Mouse (Mus musculus): ENCODE measurements around the gene Cdk6.
"Not testable (repeated sequence)": the region's sequence is repeated elsewhere in the genome, so short reads cannot be mapped to it uniquely, and the experiment has no call there.

Gene Cdk6

DNA sequence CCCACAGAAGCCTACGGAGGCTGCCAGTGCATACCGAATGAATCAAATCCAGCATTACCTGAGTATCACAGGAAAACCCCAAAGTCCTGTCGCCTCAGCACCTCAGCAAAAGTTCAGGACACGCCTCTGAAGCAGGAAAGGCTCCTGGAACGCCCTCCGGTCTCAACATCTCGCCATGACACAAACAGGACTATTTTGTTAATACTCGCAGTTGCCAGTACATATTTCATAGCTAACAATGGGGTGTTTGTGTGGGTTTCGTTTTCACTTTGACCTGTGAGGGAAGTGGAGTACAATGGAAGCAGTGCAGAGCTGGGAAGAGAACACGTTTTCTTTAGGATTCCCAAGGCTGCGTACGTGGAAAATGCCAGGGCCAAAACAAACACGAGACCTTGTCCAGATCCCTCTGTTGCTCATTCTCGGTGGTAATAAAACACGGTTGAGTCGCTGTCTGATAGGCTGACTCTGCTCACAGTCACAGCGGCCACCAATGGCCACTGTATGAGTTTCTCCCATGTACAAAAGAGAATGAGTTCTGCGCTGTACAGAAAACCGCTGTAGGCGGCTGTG, 91.9 kb downstream of the Cdk6 start:
- DNase-seq (ENCODE audit: low read depth, low spot score): not testable (repeated sequence)

DNA sequence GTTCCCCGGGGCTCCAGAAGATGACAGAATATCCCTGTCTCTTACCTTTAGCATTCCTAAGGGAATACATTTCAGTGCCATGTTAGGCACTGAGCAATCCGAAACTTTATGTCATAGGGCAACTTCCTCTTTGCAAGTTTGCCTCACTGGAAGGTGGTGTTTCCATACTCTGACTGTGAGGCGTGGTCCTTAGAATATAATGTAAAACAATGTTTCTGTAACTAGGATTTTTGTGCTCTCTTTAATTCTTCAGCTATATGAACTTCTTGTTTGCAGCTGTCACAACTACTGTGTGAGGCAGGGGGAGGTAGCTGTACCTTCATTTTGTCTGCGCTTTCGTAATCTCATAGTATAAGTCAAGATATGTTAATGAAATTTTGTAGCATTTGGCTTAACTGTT, 92.8 kb downstream of the Cdk6 start:
- DNase-seq (ENCODE audit: low read depth, low spot score): not testable (repeated sequence)

DNA sequence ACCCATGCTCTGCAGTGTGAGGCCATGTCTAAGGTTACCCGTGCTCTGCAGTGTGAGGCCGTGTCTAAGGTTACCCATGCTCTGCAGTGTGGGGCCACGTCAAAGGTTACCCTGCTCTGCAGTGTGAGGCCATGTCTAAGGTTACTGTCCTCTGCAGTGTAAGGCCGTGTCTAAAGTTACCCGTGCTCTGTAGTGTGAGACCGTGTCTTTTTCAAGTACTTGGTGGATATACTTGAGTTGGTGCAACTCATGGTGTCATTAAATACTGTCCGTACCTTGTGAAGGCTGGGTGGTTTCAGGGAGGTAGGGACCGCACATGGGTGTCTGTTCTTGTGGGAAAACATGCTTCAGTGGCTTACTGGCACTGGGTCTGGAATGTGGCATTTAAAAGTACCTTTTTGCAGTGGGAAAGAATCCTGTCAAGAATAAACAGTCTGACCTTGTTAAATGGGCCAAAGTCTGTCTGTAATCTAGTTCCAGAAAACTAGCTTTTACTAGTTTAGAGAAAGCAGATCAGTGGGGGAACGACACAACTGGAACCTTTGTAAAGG, 97.2 kb downstream of the Cdk6 start:
- DNase-seq (ENCODE audit: low read depth, low spot score): not testable (repeated sequence)

DNA sequence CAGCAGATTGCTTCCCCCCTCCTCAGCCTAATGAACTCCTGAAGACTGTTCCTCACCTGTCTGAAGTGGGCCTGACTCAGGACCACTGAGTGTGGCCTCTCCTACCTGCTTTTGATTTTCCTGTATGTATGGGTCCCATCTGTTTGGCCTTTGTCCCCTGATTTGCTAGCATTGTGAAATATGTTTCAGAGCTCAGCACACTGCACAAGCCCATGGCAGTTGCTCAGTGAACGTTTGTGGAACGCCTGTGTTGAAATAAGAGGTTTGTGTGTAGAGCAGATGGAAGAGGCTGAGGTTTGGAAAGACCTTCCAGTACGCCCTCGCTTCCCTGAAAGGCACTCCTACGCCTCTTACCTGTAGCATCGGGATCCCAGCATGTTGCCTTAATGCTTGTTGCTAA, 98.1 kb downstream of the Cdk6 start:
- not testable (repeated sequence) for DNase-seq (ENCODE audit: low read depth, low spot score)

DNA sequence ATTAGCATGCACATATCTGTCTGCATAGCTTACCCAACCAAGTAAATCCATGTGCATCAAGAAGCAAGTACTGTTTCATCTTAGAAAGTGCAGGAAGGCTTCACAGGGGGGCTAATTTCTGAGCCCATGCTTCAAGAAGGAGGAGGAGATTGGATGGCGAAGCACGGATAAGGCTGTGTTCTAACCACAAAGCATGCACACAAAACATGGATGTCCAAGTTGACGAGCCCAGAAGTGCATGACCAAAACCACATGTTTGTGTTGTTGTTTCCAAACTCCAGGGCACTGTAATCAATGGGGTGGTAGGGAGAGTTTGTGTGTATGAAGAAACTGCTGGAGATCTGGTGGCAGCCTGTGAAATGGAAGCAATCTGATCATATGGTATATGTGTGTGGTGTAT, 101.2 kb downstream of the Cdk6 start:
- DNase-seq (ENCODE audit: low read depth, low spot score): not testable (repeated sequence)

DNA sequence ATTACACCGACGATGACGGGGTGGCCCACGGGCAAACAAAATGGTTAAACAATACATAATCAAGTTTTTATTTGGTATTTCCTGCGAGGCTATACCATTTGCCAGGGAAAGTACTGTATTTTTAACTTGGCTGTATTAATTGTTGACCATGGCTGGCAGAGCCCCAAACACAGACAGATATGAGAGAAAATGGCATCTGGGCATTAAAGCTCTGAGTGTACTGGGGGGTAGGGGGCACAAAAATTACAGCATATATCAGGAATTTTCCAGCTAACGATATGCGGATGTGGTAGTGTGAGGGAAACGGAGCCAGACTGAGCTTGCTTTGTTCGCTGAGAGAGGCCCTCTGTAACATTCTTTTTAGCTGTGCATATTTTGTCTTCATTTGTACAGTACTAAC, 109.9 kb downstream of the Cdk6 start:
- DNase-seq (ENCODE audit: low read depth, low spot score): not testable (repeated sequence)

DNA sequence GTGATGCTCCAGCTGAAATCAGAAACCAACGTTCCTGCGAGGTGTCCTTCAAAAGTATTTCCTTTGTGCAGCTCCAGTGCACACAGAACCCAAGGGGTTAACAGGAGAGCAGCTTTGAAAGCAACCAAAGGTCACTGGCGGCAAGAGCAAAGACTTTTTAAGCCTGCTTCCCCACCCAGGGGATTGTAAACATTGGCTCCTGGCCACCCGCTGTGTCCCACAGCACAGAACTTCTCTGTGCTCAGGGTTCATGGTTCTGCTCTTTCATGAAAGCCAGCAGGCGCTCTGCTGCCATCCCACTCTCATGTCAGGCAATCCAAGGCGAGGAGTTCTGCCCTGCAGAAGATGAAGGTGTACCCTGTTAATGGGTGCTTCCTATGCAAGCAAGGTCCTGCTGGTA, 112.7 kb downstream of the Cdk6 start:
- DNase-seq (ENCODE audit: low read depth, low spot score): not testable (repeated sequence)

DNA sequence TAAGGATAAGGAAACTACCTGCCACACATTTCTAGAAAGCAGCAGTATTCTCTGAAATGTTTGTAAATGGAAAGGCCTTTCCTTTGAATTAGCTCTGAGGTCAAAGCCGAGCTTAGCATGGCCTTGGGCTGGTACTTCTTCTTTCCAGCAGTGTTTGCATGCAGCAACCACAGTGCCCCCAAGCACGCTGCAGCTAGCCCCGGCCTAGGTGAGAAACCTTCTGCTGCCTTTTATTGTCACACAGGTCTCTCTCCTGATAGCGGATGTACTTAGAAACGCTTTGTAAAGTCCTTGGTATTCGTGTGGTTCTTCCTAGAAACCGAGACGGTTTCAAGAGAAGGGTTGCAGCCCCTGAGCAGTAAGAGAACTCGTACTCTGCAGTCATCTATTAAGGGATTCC, 119.6 kb downstream of the Cdk6 start:
- DNase-seq (ENCODE audit: low read depth, low spot score): no peak

DNA sequence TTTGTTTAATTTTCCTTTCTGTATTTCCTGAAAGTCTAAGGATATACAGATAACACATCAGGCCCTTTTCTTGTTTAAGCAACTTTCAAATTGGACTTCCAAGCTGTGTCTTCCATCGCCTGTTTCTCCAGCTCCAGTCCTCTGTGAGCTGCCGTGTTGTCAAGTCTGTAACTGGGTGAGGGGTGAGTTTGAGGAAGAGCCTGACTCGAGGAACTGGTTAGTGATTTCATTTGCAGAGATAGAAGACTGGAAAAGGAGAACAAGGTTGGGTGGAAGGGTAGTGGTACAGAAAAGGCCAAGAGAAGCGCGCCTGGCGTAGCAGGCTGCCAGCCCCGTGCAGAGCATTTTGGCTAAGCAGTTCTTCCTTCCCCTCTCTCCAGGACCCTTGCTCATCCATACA, 120.1 kb downstream of the Cdk6 start:
- DNase-seq (ENCODE audit: low read depth, low spot score): no peak

DNA sequence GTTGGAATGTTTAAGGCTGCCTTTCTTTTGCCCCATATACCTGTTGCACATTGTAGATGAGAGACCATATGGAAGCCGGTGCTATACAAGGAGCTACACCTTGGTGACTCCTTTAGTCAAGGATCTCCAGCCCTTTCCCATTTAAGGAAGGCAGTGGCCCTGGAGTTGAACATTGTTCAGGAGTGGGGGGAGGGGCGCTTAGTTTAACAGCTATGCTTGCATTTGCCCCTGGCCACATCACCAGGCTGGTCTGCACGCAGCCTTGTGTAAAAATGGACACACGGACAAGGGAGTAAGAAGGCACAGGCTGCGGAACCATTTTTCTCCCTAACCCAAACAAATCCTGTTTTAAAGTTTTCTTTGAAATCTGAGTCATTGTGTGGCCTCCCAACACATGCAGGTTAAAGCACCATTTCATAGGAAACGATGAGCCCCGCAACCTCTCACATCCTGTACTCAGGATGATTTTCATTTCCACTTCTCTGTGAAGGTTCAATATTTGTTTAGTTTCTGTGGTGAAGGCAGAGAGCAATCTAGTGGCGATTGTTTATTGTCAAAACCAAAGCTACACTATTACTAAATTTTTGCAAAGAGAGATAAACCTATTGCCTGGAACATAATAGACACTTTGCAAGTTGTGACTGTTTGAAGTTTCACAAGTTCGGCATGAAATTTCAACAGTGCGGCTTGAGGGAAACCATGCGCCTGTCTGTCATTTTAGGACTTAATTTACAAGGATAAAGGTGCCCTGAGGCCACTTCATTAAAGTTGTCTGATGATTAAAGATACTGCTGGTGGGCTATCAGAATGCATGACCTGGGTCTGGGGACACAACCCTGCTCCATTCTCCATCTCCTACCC, 121.8 kb downstream of the Cdk6 start:
- DNase-seq (ENCODE audit: low read depth, low spot score): no peak

DNA sequence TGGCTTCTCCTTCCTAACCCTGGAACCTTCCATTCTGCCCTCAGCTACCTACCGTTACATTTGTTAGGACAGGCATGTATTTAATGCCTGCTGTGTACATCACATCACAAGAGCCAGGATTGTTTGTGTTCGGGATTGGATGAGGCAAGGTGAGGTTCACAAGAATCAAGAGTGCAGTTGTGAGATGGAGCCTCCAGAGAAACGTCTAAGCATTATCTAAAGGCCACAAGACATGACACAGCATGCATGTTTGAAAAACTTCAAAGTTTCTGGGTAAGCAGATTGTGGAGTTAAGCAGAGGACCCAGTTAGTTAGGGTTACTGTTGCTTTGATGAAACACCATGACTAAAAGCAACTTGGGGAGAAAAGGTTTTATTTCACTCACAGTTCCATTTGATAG, 122.5 kb downstream of the Cdk6 start:
- no peak for DNase-seq (ENCODE audit: low read depth, low spot score)

DNA sequence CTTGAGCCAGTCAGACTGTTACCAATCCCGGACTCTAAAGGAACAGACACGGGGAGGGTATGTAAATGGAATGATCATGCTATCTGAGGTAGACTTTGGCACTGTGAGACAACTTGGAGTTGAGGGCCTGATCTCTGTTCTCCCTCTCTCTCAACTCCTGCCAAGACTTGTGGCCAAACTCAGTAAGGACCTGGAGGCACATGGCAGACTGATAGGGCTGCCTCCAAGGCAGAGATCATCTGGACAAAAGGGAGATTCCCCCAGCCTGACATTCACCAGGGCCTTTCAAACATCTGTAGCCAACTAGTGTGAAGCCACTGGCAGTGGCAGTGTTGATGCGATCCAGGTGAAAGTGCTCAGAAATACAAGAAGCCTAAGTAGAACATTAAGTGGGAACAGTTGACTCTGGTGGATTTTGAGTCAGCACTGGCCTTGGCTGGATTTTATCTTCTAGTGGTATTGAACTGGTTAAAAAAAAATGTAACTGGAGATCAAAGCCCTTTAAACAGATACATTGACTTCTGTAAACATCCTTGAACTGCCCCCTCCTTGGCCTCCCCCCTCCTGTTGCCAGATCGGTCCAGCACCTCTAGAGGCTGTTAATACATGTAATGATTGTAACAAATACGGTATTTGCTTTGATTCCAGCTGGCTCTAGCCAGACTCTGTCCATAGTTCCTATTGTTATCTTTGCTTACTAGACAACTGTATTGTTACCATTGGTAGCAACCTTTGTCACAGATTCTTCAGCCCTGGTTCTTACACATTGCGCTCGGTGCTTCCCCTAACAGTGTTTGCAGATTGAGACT, 125.0 kb downstream of the Cdk6 start:
- no peak for DNase-seq (ENCODE audit: low read depth, low spot score)

DNA sequence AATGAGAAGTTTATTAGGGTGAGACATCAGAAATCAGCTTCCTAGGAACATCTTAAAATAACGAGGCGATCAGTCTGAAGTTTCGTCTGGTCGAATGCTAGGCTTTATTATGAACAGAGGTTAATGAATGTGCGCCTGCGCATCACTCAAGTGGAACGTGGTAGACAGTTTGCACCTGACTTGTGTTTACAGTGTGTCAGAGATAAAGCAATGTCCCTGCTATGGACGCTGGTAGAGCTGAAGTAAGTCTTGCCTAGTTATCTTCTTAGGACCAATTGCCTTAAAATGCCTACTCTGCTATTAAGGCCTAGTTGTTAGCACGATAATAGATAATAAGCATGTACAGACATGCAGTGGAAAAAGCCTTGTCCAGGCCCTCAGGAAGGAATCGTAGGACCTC, 129.6 kb downstream of the Cdk6 start:
- no peak for DNase-seq (ENCODE audit: low read depth, low spot score)

DNA sequence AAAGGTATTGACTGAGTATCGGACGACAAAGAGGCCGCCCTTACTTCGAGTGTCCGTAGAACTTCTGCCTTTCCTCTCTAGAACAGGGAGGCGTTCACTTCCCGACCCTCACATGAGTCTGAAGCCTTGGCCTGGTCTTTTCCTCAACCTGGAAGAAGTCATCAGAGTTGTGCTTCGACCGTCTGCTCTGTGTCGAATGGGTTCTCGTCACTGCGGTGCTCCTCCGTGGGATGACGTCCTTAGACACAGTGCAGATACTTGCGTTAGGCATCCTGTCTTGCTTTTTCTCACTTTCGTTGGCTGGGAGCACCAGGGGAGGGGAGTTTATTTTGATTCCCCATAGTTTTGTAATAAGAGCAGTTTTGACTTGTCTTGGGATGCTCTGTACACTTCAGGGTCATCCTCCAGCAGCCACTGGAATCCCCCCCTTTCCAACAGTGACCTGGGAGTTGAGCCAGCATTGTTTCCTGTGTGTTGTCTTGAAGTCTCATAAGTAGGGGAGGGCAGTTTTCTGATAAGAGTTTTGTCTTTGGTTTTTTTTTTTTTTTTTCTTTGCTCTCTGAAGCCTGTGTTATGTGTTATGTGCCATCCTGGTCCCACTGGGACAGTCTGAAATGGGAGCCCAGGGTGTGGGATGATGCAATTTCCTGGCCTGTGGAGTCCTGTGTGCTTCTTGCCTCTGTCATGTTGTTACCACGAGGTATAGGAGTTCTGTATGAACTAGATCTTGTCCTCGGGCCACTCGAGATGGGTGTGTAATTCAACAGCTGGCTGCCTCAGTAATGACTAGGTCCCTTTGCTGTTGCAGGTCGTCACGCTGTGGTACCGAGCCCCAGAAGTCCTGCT, 131.2 kb downstream of the Cdk6 start:
- no peak for DNase-seq (ENCODE audit: low read depth, low spot score)

DNA sequence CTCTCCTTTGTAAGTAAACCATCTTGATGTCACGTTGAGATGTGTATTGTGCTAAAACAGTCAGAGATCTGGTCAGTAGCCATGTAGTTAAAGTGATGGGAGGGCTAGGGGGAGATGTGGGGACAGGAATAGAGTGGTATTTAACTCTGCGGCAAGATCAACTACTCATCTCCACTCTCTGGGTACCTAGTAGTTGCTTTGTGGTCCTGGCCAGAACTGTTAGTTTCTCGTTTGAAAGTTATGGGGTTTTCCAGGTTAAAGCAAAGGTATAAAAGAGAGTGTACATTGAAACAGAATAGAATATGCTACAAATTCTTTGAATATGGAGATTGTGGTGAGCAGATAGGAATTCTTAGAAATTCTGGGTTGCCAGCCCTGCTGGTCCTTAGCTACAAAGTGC, 136.4 kb downstream of the Cdk6 start:
- DNase-seq (ENCODE audit: low read depth, low spot score): no peak

DNA sequence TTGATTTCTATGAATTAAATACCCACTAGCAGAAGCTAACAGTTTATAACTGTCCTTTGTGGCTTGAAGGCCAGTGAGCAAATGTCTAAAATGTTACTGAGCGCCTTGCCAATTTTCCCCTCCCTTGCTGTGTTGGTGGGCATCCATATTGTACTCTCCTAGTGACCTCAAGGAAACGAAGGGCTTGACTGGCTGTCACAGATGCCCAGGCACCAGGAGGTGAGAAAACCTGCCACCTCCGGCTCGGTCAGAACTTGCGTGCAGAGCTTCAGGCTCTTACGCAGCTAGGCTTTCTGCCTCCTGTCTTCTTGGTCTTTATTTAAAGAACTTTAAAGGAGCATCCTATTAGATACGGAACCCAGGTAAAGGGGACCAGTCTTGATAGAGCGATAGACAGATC, 136.9 kb downstream of the Cdk6 start:
- DNase-seq (ENCODE audit: low read depth, low spot score): no peak

DNA sequence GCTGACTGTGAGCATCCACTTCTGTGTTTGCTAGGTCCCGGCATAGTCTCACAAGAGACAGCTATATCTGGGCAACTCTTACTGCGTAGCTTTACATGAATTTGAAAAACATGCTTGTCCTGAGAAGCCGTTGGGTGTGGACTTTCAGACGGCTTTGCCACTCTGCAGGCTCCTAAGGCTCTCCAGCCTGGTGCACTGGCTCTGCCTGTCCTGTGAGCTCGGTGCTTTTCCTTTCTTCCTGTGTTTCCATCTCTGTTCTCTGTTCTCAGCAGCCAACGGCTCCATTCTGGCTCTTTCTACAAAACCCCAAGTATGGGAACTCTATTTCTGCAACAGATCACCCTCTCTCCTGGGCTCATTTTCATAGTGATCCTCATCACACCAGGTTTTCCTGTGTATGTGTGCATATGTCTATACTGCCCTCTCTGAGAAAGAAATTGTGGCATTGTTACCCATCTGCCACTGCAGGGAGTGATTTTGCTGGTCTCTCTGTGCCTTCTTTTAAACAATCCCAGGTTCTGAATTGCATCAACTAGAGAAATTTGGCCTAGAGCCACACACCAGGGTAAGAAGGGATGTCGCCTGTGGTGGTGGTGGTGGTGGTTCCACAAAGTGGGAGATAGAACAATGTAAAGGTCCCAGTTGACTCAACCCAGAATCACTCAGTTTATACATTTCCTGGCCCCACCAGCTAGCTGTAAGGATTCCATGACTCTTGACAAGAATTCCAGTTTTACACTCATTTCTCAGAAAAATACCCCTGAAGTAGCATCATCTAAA, 137.9 kb downstream of the Cdk6 start:
- no peak for DNase-seq (ENCODE audit: low read depth, low spot score)

DNA sequence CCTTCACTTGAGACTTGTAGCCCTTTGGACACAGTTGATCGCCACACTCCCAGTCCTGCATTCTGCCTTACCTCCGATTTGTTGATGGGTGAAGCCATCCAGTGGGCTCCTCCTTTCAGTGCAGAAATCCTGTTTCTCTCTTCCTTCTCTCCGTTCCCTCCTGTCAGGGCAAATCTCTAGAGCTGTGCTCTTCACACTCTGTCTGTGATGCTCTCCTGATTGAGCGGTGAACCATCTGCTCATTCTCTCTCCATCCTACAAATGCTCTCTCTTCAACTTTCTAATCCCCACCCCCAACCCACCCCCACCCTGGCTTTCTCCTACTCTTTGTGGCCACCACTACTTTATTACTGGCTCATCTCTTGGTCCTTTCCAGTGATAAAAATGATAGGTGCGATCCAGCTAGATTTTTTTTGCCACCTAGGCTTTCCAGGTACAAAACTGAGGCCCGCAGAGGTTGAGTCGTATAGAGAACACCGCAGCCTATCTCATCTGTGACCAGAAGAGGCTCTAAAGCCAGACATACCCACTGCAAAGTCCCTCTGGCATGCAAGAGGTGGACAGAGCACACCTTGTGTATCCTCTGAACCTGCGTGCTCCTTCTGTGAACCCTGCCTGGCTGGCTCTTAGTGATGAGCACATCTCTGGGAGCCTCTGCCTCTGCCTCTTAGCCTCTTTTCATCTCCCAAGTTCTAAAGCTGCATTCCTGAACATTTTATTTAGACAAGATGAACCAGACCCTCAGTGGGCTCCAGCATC, 139.5 kb downstream of the Cdk6 start:
- DNase-seq (ENCODE audit: low read depth, low spot score): no peak

DNA sequence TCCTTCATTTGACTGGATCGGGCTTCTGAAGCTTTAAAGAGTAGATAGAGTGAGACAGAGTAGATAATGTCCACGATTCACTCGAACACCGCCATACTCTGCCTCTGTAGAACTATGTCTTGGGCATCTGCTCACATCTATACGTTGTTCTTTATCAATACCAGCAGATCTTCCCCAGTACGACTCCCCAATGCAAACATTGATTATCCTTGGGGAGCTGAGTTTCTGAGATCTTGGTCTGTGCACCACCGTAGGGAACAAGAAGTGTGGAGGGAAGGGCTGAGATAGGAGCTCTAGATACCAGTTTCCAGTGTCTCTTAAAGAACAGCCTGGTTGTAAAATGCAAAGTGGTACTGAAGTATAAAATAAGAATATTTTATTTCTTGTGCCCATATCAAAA, 141.2 kb downstream of the Cdk6 start:
- no peak for DNase-seq (ENCODE audit: low read depth, low spot score)
